Mouse (Mus musculus): ENCODE results near the gene Axin2. TPM values are rescaled to one million over a fixed set of nuclear protein-coding genes. Genes with fewer than 3 reads are reported as not detected.

Gene Axin2
- total RNA-seq, 4 experiments from 2014 or later, result 3.7 to 7.3 (median 4.8) TPM

- no peak for DNase-seq (ENCODE audit: low spot score)
Measured at GRCm38 (mm10) chr11:108929176-108929575, 9.0 kb downstream of the Axin2 start.

GRCm38 (mm10) chr11:108929700-108930099, 9.6 kb downstream of the Axin2 start:
- DNase-seq (ENCODE audit: low spot score), result no peak

GRCm38 (mm10) chr11:108930612-108931011, 10.5 kb downstream of the Axin2 start:
- no peak for DNase-seq (ENCODE audit: low spot score)

- DNase-seq (ENCODE audit: low spot score), result peak; percentile 55
Measured at GRCm38 (mm10) chr11:108933835-108934234, 13.7 kb downstream of the Axin2 start.

- no peak for DNase-seq (ENCODE audit: low spot score)
Measured at GRCm38 (mm10) chr11:108935128-108935868, 15.1 kb downstream of the Axin2 start.

GRCm38 (mm10) chr11:108936016-108936792, 16.1 kb downstream of the Axin2 start:
- DNase-seq (ENCODE audit: low spot score), result no peak

- DNase-seq (ENCODE audit: low spot score), result no peak
Measured at GRCm38 (mm10) chr11:108940655-108941412, 20.7 kb downstream of the Axin2 start.

GRCm38 (mm10) chr11:108941836-108942235, 21.7 kb downstream of the Axin2 start:
- no peak for DNase-seq (ENCODE audit: low spot score)

GRCm38 (mm10) chr11:108943741-108944140, 23.6 kb downstream of the Axin2 start:
- no peak for DNase-seq (ENCODE audit: low spot score)

- no peak for DNase-seq (ENCODE audit: low spot score)
Measured at GRCm38 (mm10) chr11:108945666-108946065, 25.5 kb downstream of the Axin2 start.

GRCm38 (mm10) chr11:108947425-108948184, 27.5 kb downstream of the Axin2 start:
- DNase-seq (ENCODE audit: low spot score), result no peak

GRCm38 (mm10) chr11:108948501-108948900, 28.4 kb downstream of the Axin2 start:
- DNase-seq (ENCODE audit: low spot score), result no peak

GRCm38 (mm10) chr11:108948931-108949330, 28.8 kb downstream of the Axin2 start:
- DNase-seq (ENCODE audit: low spot score), result no peak

- DNase-seq (ENCODE audit: low spot score), result no peak
Measured at GRCm38 (mm10) chr11:108952343-108952742, 32.2 kb downstream of the Axin2 start.

GRCm38 (mm10) chr11:108955943-108956342, 35.8 kb downstream of the Axin2 start:
- no peak for DNase-seq (ENCODE audit: low spot score)

- no peak for DNase-seq (ENCODE audit: low spot score)
Measured at GRCm38 (mm10) chr11:108958349-108958748, 38.2 kb downstream of the Axin2 start.

GRCm38 (mm10) chr11:108959196-108959595, 39.0 kb downstream of the Axin2 start:
- DNase-seq (ENCODE audit: low spot score), result no peak

- DNase-seq (ENCODE audit: low spot score), result no peak
Measured at GRCm38 (mm10) chr11:108961651-108962065, 41.5 kb downstream of the Axin2 start.

- DNase-seq (ENCODE audit: low spot score), result no peak
Measured at GRCm38 (mm10) chr11:108963476-108964232, 43.5 kb downstream of the Axin2 start.

GRCm38 (mm10) chr11:108965740-108966139, 45.6 kb downstream of the Axin2 start:
- DNase-seq (ENCODE audit: low spot score), result peak; percentile 42

- DNase-seq (ENCODE audit: low spot score), result no peak
Measured at GRCm38 (mm10) chr11:108973459-108973858, 53.3 kb downstream of the Axin2 start.
